Mouse (Mus musculus) limb, embryonic 12.5 days (tissue): ENCODE data around the gene Sh3d19. TPM values are rescaled to one million over a fixed set of nuclear protein-coding genes. Genes with fewer than 3 reads are reported as not detected.
"Not testable (repeated sequence)": the region's sequence is repeated elsewhere in the genome, so short reads cannot be mapped to it uniquely, and the experiment has no call there.

Experiments
- ATAC-seq: fragments of 200-750 bp; cut with Nextera tagmentation; 2 replicates; pipeline ENCODE4 v1.8.0; 2017; ENCODE audit warnings: low read depth, moderate TSS enrichment; ENCODE audit not compliant: insufficient number of reproducible peaks, insufficient read depth, low FRiP score, low TSS enrichment
- H3K27ac ChIP-seq: fragments of 300-500 bp; sonication (generic); 2 replicates; pipeline ENCODE4 v1.5.1; 2016; ENCODE audit warnings: mild to moderate bottlenecking, moderate library complexity
- H3K27me3 ChIP-seq: fragments of 300-500 bp; sonication (generic); 2 replicates; pipeline ENCODE4 v1.6.1; 2016; ENCODE audit warnings: mild to moderate bottlenecking, moderate library complexity
- H3K36me3 ChIP-seq: fragments of 300-500 bp; sonication (generic); 2 replicates; pipeline ENCODE4 v1.6.1; 2016; ENCODE audit warnings: mild to moderate bottlenecking, moderate library complexity
- H3K4me1 ChIP-seq: fragments of 300-500 bp; sonication (generic); replicated peaks from 2 replicates; pipeline ENCODE4 v1.6.1; 2016
- H3K4me2 ChIP-seq: fragments of 300-500 bp; sonication (generic); 2 replicates; pipeline ENCODE4 v1.6.1; 2016; ENCODE audit warnings: mild to moderate bottlenecking, moderate library complexity
- H3K4me3 ChIP-seq: fragments of 300-500 bp; sonication (generic); replicated peaks from 2 replicates; pipeline ENCODE4 v1.5.1; 2016; ENCODE audit warnings: mild to moderate bottlenecking
- H3K9ac ChIP-seq: fragments of 300-500 bp; sonication (generic); replicated peaks from 2 replicates; pipeline ENCODE4 v1.6.1; 2016; ENCODE audit warnings: mild to moderate bottlenecking, moderate library complexity
- H3K9me3 ChIP-seq: fragments of 300-500 bp; sonication (generic); 2 replicates; pipeline ENCODE4 v1.6.1; 2016; ENCODE audit warnings: mild to moderate bottlenecking, moderate library complexity
- WGBS: fragments of 180-500 bp; shearing (Covaris S2); methylation state at CpG from one replicate; pipeline ENCODE4 v1.1.7; 2016; 5-methylcytosine and 5-hydroxymethylcytosine counted together
- polyA plus RNA-seq: library from polyadenylated mRNA; unstranded; fragments of >200 nt; fragmentation: Nextera tagmentation; extraction: Ambion mirVana; gene quantifications from 2 replicates; pipeline ENCODE4 v1.2.1, GENCODE M21; 2016

Sh3d19 gene
- polyA plus RNA-seq, 1 experiment from 2014 or later, result 20.6 TPM

GRCm38 (mm10) chr3:86101956-86102355 lies 131.0 kb downstream of the Sh3d19 start:
- Histone ChIP-seq H3K9ac (no peak overlapping the region), H3K4me2 (no peak overlapping the region), H3K27me3 (no peaks in the 10 kb centered on the region), H3K36me3 (peaks cover 9% of the 10 kb centered on the region; the same call in 1 of the 2 replicates), H3K9me3 (no peaks in the 10 kb centered on the region), H3K27ac (0 out of 2 replicates have a peak overlapping the region, but pooled peaks have one; percentile 1), H3K4me3 (no peak overlapping the region), H3K4me1 (peaks cover 25% of the 10 kb centered on the region)
- WGBS, result 80% methylated on average over 6 of the region's 6 CpGs
- no peak for ATAC-seq

- Histone ChIP-seq H3K27me3 (no peaks in the 10 kb centered on the region), H3K4me2 (no peak overlapping the region), H3K4me1 (peaks cover 25% of the 10 kb centered on the region), H3K9me3 (no peaks in the 10 kb centered on the region), H3K36me3 (peaks cover 9% of the 10 kb centered on the region; the same call in 1 of the 2 replicates), H3K4me3 (no peak overlapping the region), H3K9ac (no peak overlapping the region), H3K27ac (peak overlapping the region; percentile 73; the same call in 1 of the 2 replicates)
- WGBS, result 63% methylated on average over 18 of the region's 18 CpGs
- ATAC-seq, result no peak
These were observed 132.8 kb downstream of the Sh3d19 start for GRCm38 (mm10) chr3:86103449-86104291.

GRCm38 (mm10) chr3:86104433-86104832 lies 133.5 kb downstream of the Sh3d19 start:
- not testable (repeated sequence) for H3K4me2 ChIP-seq, H3K36me3 ChIP-seq, H3K27me3 ChIP-seq, ATAC-seq, H3K27ac ChIP-seq, H3K9ac ChIP-seq, H3K4me3 ChIP-seq, H3K9me3 ChIP-seq
- 89% methylated on average over 7 of the region's 7 CpGs for WGBS
- peaks cover 28% of the 10 kb centered on the region for H3K4me1 ChIP-seq

GRCm38 (mm10) chr3:86104909-86105308 lies 134.0 kb downstream of the Sh3d19 start:
- H3K27me3 ChIP-seq, result no peaks in the 10 kb centered on the region
- 89% methylated on average over 4 of the region's 4 CpGs for WGBS

GRCm38 (mm10) chr3:86106086-86106632 lies 135.2 kb downstream of the Sh3d19 start:
- no peak overlapping the region for H3K9ac ChIP-seq
- H3K27ac ChIP-seq, result no peak overlapping the region
- ATAC-seq, result no peak
- no peaks in the 10 kb centered on the region for H3K9me3 ChIP-seq
- no peak overlapping the region for H3K4me2 ChIP-seq
- 73% methylated on average over 8 of the region's 8 CpGs for WGBS
- H3K4me3 ChIP-seq, result no peak overlapping the region
- no peaks in the 10 kb centered on the region for H3K27me3 ChIP-seq
- H3K36me3 ChIP-seq, result no peaks in the 10 kb centered on the region; the same call in 1 of the 2 replicates
- peaks cover 35% of the 10 kb centered on the region for H3K4me1 ChIP-seq

More at GRCm38 (mm10) chr3:86104909-86105308, 134.0 kb downstream of the Sh3d19 start:
- no peak overlapping the region for H3K9ac ChIP-seq
- ATAC-seq, result no peak
- no peak overlapping the region for H3K27ac ChIP-seq
- H3K4me3 ChIP-seq, result no peak overlapping the region
- H3K4me2 ChIP-seq, result no peak overlapping the region
- H3K36me3 ChIP-seq, result peaks cover 3% of the 10 kb centered on the region; the same call in 1 of the 2 replicates
- H3K9me3 ChIP-seq, result no peaks in the 10 kb centered on the region
- H3K4me1 ChIP-seq, result peaks cover 33% of the 10 kb centered on the region

- no peak overlapping the region for H3K27ac ChIP-seq
- H3K36me3 ChIP-seq, result no peaks in the 10 kb centered on the region; the same call in 1 of the 2 replicates
- WGBS, result 79% methylated on average over 8 of the region's 8 CpGs
- no peak overlapping the region for H3K9ac ChIP-seq
- no peaks in the 10 kb centered on the region for H3K9me3 ChIP-seq
- H3K4me1 ChIP-seq, result peaks cover 43% of the 10 kb centered on the region
- H3K27me3 ChIP-seq, result no peaks in the 10 kb centered on the region
- H3K4me2 ChIP-seq, result no peak overlapping the region
- no peak for ATAC-seq
- H3K4me3 ChIP-seq, result no peak overlapping the region
These were observed 137.0 kb downstream of the Sh3d19 start for GRCm38 (mm10) chr3:86107637-86108539.

GRCm38 (mm10) chr3:86108576-86108975 lies 137.7 kb downstream of the Sh3d19 start:
- Histone ChIP-seq H3K27ac (no peak overlapping the region), H3K4me3 (no peak overlapping the region), H3K27me3 (no peaks in the 10 kb centered on the region), H3K9ac (no peak overlapping the region), H3K36me3 (no peaks in the 10 kb centered on the region; the same call in 1 of the 2 replicates), H3K9me3 (no peaks in the 10 kb centered on the region), H3K4me2 (no peak overlapping the region), H3K4me1 (peaks cover 36% of the 10 kb centered on the region)
- no peak for ATAC-seq
- WGBS, result 90% methylated on average over 4 of the region's 4 CpGs

GRCm38 (mm10) chr3:86109099-86109498 lies 138.2 kb downstream of the Sh3d19 start:
- WGBS, result 92% methylated on average over 7 of the region's 7 CpGs
- no peak for ATAC-seq
- no peak overlapping the region for H3K4me2 ChIP-seq
- H3K9ac ChIP-seq, result no peak overlapping the region
- H3K27ac ChIP-seq, result no peak overlapping the region
- no peak overlapping the region for H3K4me3 ChIP-seq
- no peaks in the 10 kb centered on the region; the same call in 1 of the 2 replicates for H3K36me3 ChIP-seq
- peaks cover 31% of the 10 kb centered on the region for H3K4me1 ChIP-seq
- H3K27me3 ChIP-seq, result no peaks in the 10 kb centered on the region
- H3K9me3 ChIP-seq, result no peaks in the 10 kb centered on the region

- H3K27me3 ChIP-seq, result no peaks in the 10 kb centered on the region
- H3K9me3 ChIP-seq, result no peaks in the 10 kb centered on the region
- ATAC-seq, result peak; percentile 66
- 9% methylated on average over 10 of the region's 10 CpGs for WGBS
- no peaks in the 10 kb centered on the region; the same call in 1 of the 2 replicates for H3K36me3 ChIP-seq
- H3K27ac ChIP-seq, result peak overlapping the region; percentile 41
- H3K4me2 ChIP-seq, result peak overlapping the region; percentile 45
- H3K4me1 ChIP-seq, result peaks cover 39% of the 10 kb centered on the region
- no peak overlapping the region for H3K9ac ChIP-seq
- no peak overlapping the region for H3K4me3 ChIP-seq
These were observed 139.2 kb downstream of the Sh3d19 start for GRCm38 (mm10) chr3:86110077-86110476.

- WGBS, result 83% methylated on average over 7 of the region's 7 CpGs
- Histone ChIP-seq H3K27me3 (no peaks in the 10 kb centered on the region), H3K4me2 (no peak overlapping the region), H3K9ac (no peak overlapping the region), H3K27ac (no peak overlapping the region), H3K36me3 (peaks cover 13% of the 10 kb centered on the region), H3K4me3 (no peak overlapping the region), H3K9me3 (peaks cover 8% of the 10 kb centered on the region; the same call in 1 of the 2 replicates), H3K4me1 (peaks cover 40% of the 10 kb centered on the region)
- ATAC-seq, result no peak
These were observed 141.9 kb downstream of the Sh3d19 start for GRCm38 (mm10) chr3:86112766-86113165.
